Mouse (Mus musculus): ENCODE data around the gene Nek6.

- TF ChIP-seq CTCF (conservative IDR thresholded peaks at IDR 0.05; ENCODE audit: low read length): no peak
- TF ChIP-seq NANOG (IDR thresholded peaks at IDR 0.05; ENCODE audit: borderline replicate concordance, low read length): no peak
These were observed 9.3 kb upstream of the Nek6 start for GRCm38 (mm10) chr2:38502123-38502522.
